Mouse (Mus musculus) c-Kit-positive CD71-positive TER-119-negative erythroid progenitor cells, embryonic 14.5 days (primary cell): ENCODE measurements around the gene Ezr.
"Not testable (repeated sequence)": the region's sequence is repeated elsewhere in the genome, so short reads cannot be mapped to it uniquely, and the experiment has no call there.

Source experiments
- DNase-seq: peaks from one replicate; pipeline ENCODE4 v3.0.0-alpha.2; 2013; ENCODE audit warnings: low read depth

The Ezr gene

GRCm38 (mm10) chr17:6707422-6707821 is 75.2 kb downstream of the Ezr start:
- DNase-seq = not testable (repeated sequence)

GRCm38 (mm10) chr17:6706448-6706847 is 76.1 kb downstream of the Ezr start:
- not testable (repeated sequence) for DNase-seq

GRCm38 (mm10) chr17:6703381-6704270 is 79.0 kb downstream of the Ezr start:
- not testable (repeated sequence) for DNase-seq

GRCm38 (mm10) chr17:6702625-6703221 is 79.9 kb downstream of the Ezr start:
- not testable (repeated sequence) for DNase-seq

GRCm38 (mm10) chr17:6700077-6700476 is 82.5 kb downstream of the Ezr start:
- not testable (repeated sequence) for DNase-seq

GRCm38 (mm10) chr17:6699502-6699901 is 83.1 kb downstream of the Ezr start:
- not testable (repeated sequence) for DNase-seq

- not testable (repeated sequence) for DNase-seq
These were observed 85.3 kb downstream of the Ezr start for GRCm38 (mm10) chr17:6697224-6697775.

- DNase-seq = not testable (repeated sequence)
These were observed 86.1 kb downstream of the Ezr start for GRCm38 (mm10) chr17:6696521-6696920.

- DNase-seq = not testable (repeated sequence)
These were observed 86.9 kb downstream of the Ezr start for GRCm38 (mm10) chr17:6695712-6696111.

GRCm38 (mm10) chr17:6691596-6691995 is 91.0 kb downstream of the Ezr start:
- DNase-seq = peak; percentile 46

- DNase-seq = not testable (repeated sequence)
These were observed 93.2 kb downstream of the Ezr start for GRCm38 (mm10) chr17:6689344-6689743.
